Mouse (Mus musculus) liver, postnatal 0 days (tissue): ENCODE results near the gene Epb41.

Experiments
- CTCF ChIP-seq: sonication (generic); IDR thresholded peaks from 2 replicates; pipeline ENCODE4 v1.5.1; 2016; ENCODE audit warnings: antibody characterized with exemption, low read depth
- EP300 ChIP-seq: IDR thresholded peaks from 2 replicates; pipeline ENCODE4 v1.6.1; 2016; ENCODE audit warnings: antibody characterized with exemption, low read depth, mild to moderate bottlenecking

DNA sequence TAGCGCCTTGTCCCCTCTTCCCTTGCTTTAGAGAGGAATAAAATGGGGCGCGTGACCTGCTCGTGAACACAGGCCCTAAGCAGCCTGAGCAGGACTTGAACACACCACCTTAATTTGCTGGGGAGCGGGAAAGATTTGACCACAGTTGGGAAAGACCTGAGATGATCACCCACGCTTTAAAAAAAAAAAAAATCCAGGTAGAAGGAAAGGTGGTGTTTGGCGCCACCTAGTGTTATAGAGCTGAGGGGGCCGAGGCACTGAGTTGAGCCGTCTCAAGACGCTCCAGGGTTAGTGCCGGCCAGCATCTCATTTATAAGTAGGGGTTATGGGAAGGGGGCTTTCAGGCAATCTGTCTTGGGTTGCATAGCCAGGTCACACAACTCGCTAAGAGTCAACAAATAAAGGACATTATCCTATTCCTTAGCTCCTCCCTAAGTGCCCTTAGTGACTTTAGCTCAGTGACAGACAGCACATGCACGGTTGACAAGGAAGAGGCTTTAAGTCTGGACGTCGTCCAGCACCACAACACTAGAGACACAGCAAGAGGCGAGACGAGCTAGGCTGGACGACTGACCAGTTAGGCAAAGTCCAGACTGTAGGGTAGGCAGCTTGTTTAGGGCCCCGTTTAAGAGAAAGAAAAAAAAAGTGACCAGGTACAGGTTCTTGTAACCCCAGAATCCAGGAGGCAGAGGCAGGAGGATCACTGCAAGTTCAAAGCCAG lies 4.6 kb upstream of the Epb41 start:
- TF ChIP-seq CTCF (peak; percentile 96), EP300 (no peak; the same call in 1 of the 2 replicates)
